Mouse (Mus musculus): ENCODE results near the gene Mxd3. TPM values are rescaled to one million over a fixed set of nuclear protein-coding genes. Genes with fewer than 3 reads are reported as not detected.

Mxd3 gene
- total RNA-seq, 2 experiments from 2014 or later = 2.9 to 3.0 TPM

Other genes with a start within 250 kb of the Mxd3 start
- 10 to 100 TPM; 27.1 to 29.4 TPM for gene Uimc1, start 229.5 kb downstream of the Mxd3 start, total RNA-seq (2021)
- gene Zfp346, start 224.5 kb downstream of the Mxd3 start, total RNA-seq (2021) = 10 to 100 TPM; 45.8 to 50.9 TPM
- gene Gm17617, start 196.3 kb downstream of the Mxd3 start, total RNA-seq (2021) = not detected
- gene Fgfr4, start 177.2 kb downstream of the Mxd3 start, total RNA-seq (2021) = 10 to 100 TPM; 35.9 to 61.1 TPM
- 100 to 1,000 TPM; 103 to 115 TPM for gene Nsd1, start 120.0 kb downstream of the Mxd3 start, total RNA-seq (2021)
- 100 to 1,000 TPM; 149 to 154 TPM for gene Prelid1, start 9.3 kb downstream of the Mxd3 start, total RNA-seq (2021)
- gene Rab24, start 7.9 kb downstream of the Mxd3 start, total RNA-seq (2021) = 10 to 100 TPM; 56.9 to 63.8 TPM
- 100 to 1,000 TPM; 114 to 118 TPM for gene Lman2, start 33.0 kb upstream of the Mxd3 start, total RNA-seq (2021)
- under 1 TPM; 0.49 to 0.86 TPM for gene Rgs14, start 39.9 kb upstream of the Mxd3 start, total RNA-seq (2021)
- gene Slc34a1, start 68.4 kb upstream of the Mxd3 start, total RNA-seq (2021) = not detected
- gene Pfn3, start 85.4 kb upstream of the Mxd3 start, total RNA-seq (2021) = not detected
- under 1 TPM in 1 of 2 experiments, not detected in 1; 0.30 TPM for gene F12, start 97.0 kb upstream of the Mxd3 start, total RNA-seq (2021)
- gene Grk6, start 115.2 kb upstream of the Mxd3 start, total RNA-seq (2021) = 10 to 100 TPM; 34.5 to 49.4 TPM
- gene Prr7, start 134.4 kb upstream of the Mxd3 start, total RNA-seq (2021) = 1 to 10 TPM; 1.9 to 3.3 TPM
- 10 to 100 TPM; 16.0 to 18.0 TPM for gene Dbn1, start 158.3 kb upstream of the Mxd3 start, total RNA-seq (2021)
- gene Pdlim7, start 183.9 kb upstream of the Mxd3 start, total RNA-seq (2021) = 10 to 100 TPM; 15.2 to 23.9 TPM
- gene Dok3, start 199.5 kb upstream of the Mxd3 start, total RNA-seq (2021) = 1 to 10 TPM; 2.3 to 4.6 TPM
- gene Ddx41, start 206.8 kb upstream of the Mxd3 start, total RNA-seq (2021) = 10 to 100 TPM; 47.3 to 51.7 TPM
- 10 to 100 TPM; 32.3 to 40.4 TPM for gene Fam193b, start 241.3 kb upstream of the Mxd3 start, total RNA-seq (2021)
- gene Tmed9, start 243.9 kb upstream of the Mxd3 start, total RNA-seq (2021) = 100 to 1,000 TPM; 196 to 197 TPM